Mouse (Mus musculus) limb, embryonic 14.5 days (tissue): ENCODE results near the gene Trp53i11. TPM values are rescaled to one million over a fixed set of nuclear protein-coding genes. Genes with fewer than 3 reads are reported as not detected.
A peak's percentile ranks its signal among the peaks of the same experiment; 100 is the strongest.

Experiments
- ATAC-seq: fragments of 200-750 bp; cut with Nextera tagmentation; 2 replicates; pipeline ENCODE4 v1.8.0; 2017; ENCODE audit warnings: low read depth, moderate number of reproducible peaks, moderate TSS enrichment; ENCODE audit not compliant: low FRiP score
- DNase-seq: peaks from one replicate; pipeline ENCODE4 v3.0.0-alpha.2; 2015; ENCODE audit warnings: low spot score
- H3K27ac ChIP-seq: fragments of 300-500 bp; sonication (generic); replicated peaks from 2 replicates; pipeline ENCODE4 v1.5.1; 2014; ENCODE audit warnings: low read depth, mild to moderate bottlenecking, low read length, moderate library complexity, mixed read lengths
- H3K27me3 ChIP-seq: fragments of 300-500 bp; sonication (generic); 2 replicates; pipeline ENCODE4 v1.6.1; 2014; ENCODE audit warnings: low read length, mixed read lengths; ENCODE audit not compliant: control insufficient read depth, insufficient read depth
- H3K36me3 ChIP-seq: fragments of 300-500 bp; sonication (generic); 2 replicates; pipeline ENCODE4 v1.6.1; 2014; ENCODE audit warnings: mild to moderate bottlenecking, low read length, moderate library complexity, mixed read lengths; ENCODE audit not compliant: control insufficient read depth, insufficient read depth
- H3K4me1 ChIP-seq: fragments of 300-500 bp; sonication (generic); 2 replicates; pipeline ENCODE4 v1.6.1; 2014; ENCODE audit warnings: antibody characterized with exemption, low read length, mixed read lengths; ENCODE audit not compliant: control insufficient read depth, insufficient read depth
- H3K4me2 ChIP-seq: fragments of 300-500 bp; sonication (generic); replicated peaks from 2 replicates; pipeline ENCODE4 v1.6.1; 2014; ENCODE audit warnings: low read depth, mild to moderate bottlenecking, low read length, moderate library complexity; ENCODE audit not compliant: severe bottlenecking
- H3K4me3 ChIP-seq: fragments of 300-500 bp; sonication (generic); replicated peaks from 2 replicates; pipeline ENCODE4 v1.5.1; 2014; ENCODE audit warnings: low read length
- H3K9ac ChIP-seq: fragments of 300-500 bp; sonication (generic); 2 replicates; pipeline ENCODE4 v1.6.1; 2014; ENCODE audit warnings: mild to moderate bottlenecking, low read depth, low read length, moderate library complexity; ENCODE audit not compliant: severe bottlenecking
- H3K9me3 ChIP-seq: fragments of 300-500 bp; sonication (generic); 2 replicates; pipeline ENCODE4 v1.6.1; 2016; ENCODE audit warnings: low read length; ENCODE audit not compliant: control insufficient read depth
- POLR2A ChIP-seq: fragments of 200-500 bp; IDR thresholded peaks from 2 replicates; pipeline ENCODE4 v1.8.0; 2012; ENCODE audit warnings: inconsistent platforms, mild to moderate bottlenecking, moderate library complexity, borderline replicate concordance; ENCODE audit not compliant: insufficient read depth, insufficient read length; ENCODE audit errors: extremely low read depth
- WGBS: fragments of 180-500 bp; shearing (Covaris S2); extraction: QIAGEN DNeasy Blood & Tissue Kit; methylation state at CpG from one replicate; pipeline ENCODE4 v1.1.7; 2014; 5-methylcytosine and 5-hydroxymethylcytosine counted together
- polyA plus RNA-seq, 2 experiments: library from polyadenylated mRNA; depleted of rRNA in 1 of 2; stranded (reverse) in 1 of 2; unstranded in 1 of 2; fragments of >200 nt; fragmentation: Nextera tagmentation in 1 of 2; extraction: Ambion mirVana in 1 of 2; gene quantifications; 2 replicates each; pipeline versions ENCODE4 v1.2.1 to v1.2.3; 2012 to 2014

Gene Trp53i11
- polyA plus RNA-seq, 2 experiments = 26.6 to 30.5 TPM

DNA sequence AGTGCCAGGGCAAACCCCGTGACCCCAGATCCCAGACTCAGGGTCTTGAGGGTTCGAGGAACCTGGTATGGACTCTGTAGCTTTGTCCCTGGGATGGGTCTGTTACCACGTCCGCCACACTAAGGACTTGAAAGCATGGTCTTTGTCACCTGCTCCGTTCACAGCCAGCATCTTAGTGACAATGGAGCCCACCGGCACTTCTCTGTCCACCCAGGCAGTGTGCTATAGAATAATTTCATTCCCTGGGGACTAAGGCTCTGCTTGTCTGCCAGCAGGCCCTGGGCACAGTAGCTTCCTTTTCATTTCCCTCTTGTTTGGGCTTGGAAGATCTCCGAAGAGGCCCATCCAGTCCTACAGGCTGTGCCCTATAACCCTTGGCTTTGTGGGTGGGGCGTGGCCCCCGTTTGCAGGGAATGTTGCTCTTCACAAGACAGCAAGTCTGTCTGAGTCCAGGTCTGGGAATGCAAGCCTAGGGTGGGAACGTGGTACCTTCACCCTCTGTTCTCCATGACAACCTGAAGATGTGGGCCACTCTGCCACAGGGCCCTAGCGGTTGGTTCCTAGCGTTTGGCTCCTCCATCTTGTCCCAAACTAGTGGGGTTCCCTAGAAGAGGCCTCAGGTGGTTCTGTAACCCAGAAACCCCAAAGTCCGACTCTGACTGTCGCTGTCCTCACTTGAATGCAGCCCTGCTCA is 4.3 kb downstream of the Trp53i11 start:
- Histone ChIP-seq H3K4me1 (peaks cover 14% of the 10 kb centered on the region; the same call in 1 of the 2 replicates), H3K27me3 (no peaks in the 10 kb centered on the region), H3K36me3 (no peaks in the 10 kb centered on the region), H3K4me3 (no peak overlapping the region), H3K4me2 (no peak overlapping the region), H3K9me3 (no peaks in the 10 kb centered on the region), H3K9ac (no peak overlapping the region), H3K27ac (no peak overlapping the region)
- WGBS = 83% methylated on average over 14 of the region's 14 CpGs
- no peak for TF ChIP-seq POLR2A
- ATAC-seq (no peak), DNase-seq (no peak)

DNA sequence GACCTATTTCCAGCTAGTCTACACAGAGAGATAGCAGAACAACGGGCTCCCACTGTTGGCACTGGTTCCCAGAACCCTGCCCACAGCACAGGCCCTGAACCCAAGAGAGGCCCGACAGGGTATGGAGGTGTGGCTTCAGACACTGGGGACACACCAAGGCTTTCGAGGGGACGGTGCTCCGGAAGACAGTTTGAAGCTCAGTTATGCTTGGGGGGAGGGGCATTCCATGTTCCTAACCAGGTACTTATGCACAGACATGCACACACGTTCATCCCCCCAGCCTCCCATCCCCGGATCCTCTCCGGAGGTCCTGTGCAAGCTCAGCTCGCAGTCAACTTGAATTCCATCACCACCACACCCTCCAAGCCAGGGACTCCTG is 4.8 kb downstream of the Trp53i11 start:
- Histone ChIP-seq H3K4me1 (peaks cover 14% of the 10 kb centered on the region; the same call in 1 of the 2 replicates), H3K36me3 (no peaks in the 10 kb centered on the region), H3K9me3 (no peaks in the 10 kb centered on the region), H3K27ac (no peak overlapping the region), H3K4me2 (no peak overlapping the region), H3K27me3 (no peaks in the 10 kb centered on the region), H3K4me3 (no peak overlapping the region), H3K9ac (no peak overlapping the region)
- no peak for ATAC-seq
- no peak for DNase-seq
- WGBS = 61% methylated on average over 9 of the region's 9 CpGs
- no peak for TF ChIP-seq POLR2A

DNA sequence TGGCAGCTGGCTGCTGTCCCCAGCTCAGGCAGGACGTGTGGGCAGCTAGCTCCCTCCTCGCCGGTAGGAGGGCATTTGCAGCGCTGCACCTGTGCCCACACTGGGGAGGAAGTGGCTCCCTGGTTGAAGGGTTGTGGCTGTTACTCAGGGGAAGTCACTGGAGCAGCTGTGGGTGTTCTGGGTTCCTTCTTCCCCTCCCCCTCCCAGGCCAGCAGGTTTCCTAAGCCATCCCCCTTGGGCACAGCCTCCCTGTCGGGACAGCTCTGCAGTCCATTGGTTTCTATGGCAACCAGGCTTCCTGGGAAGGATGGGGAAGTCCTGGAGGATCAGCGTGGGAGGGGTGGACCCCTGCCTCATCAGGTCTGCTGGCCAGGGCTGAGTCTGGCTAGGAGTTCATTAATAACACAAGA is 5.3 kb downstream of the Trp53i11 start:
- H3K4me2 ChIP-seq = no peak overlapping the region
- no peaks in the 10 kb centered on the region for H3K36me3 ChIP-seq
- no peak; the same call in 1 of the 2 replicates for ATAC-seq
- no peak for TF ChIP-seq POLR2A
- no peak overlapping the region; the same call in 1 of the 2 replicates for H3K9ac ChIP-seq
- H3K27ac ChIP-seq = no peak overlapping the region
- no peak for DNase-seq
- WGBS = 14% methylated on average over 6 of the region's 6 CpGs
- H3K4me1 ChIP-seq = peaks cover 14% of the 10 kb centered on the region; the same call in 1 of the 2 replicates
- no peaks in the 10 kb centered on the region for H3K9me3 ChIP-seq
- H3K27me3 ChIP-seq = no peaks in the 10 kb centered on the region
- no peak overlapping the region for H3K4me3 ChIP-seq

DNA sequence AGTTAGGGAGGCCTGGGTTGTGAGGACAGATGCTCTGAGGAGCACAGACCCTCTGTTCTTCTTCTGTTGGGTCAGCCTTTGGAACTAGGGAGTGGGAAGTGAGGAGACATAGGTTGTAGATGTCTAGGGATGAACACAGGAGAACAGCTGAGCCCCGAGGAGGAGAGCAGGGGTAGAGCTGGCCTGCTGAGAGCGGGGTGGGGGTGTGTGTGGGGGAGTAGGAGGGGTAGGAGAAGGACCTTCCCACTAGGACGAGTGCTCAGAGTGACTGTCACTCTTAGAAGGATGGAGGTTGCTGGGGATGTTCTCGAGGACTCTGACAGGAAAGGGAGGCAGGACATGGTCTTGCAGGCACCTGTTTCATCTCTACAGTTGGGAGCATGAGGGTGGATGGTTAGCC is 6.5 kb downstream of the Trp53i11 start:
- no peaks in the 10 kb centered on the region for H3K9me3 ChIP-seq
- H3K4me3 ChIP-seq = no peak overlapping the region
- H3K27ac ChIP-seq = no peak overlapping the region
- H3K27me3 ChIP-seq = no peaks in the 10 kb centered on the region
- WGBS = 62% methylated on average over 4 of the region's 4 CpGs
- DNase-seq = no peak
- no peak for ATAC-seq
- no peaks in the 10 kb centered on the region for H3K36me3 ChIP-seq
- peaks cover 14% of the 10 kb centered on the region; the same call in 1 of the 2 replicates for H3K4me1 ChIP-seq
- no peak overlapping the region for H3K9ac ChIP-seq
- TF ChIP-seq POLR2A = no peak
- H3K4me2 ChIP-seq = no peak overlapping the region

DNA sequence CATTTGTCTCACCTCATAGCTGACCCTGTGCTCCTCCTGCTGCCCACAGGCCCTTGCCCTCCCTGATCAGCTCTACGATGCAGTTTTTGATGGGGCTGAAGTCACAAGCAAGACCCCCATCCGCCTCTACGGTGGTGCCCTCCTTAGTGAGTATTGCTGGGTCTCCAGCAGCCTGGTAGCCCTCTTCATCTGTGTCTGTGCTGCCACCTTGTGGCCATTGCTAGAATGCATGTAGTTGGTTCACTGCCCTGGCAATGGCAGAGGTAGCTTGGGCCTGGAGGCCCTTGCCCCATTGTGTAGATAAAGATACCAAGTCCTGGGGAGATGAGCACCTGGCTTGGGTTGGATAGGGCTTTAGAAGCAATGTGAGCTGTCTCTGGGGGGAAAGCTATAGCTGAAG is 11.5 kb downstream of the Trp53i11 start:
- H3K4me3 ChIP-seq = no peak overlapping the region
- H3K9me3 ChIP-seq = no peaks in the 10 kb centered on the region
- ATAC-seq (peak; percentile 26), DNase-seq (peak; percentile 87)
- 18% methylated on average over 3 of the region's 3 CpGs for WGBS
- no peak overlapping the region for H3K9ac ChIP-seq
- no peak overlapping the region for H3K27ac ChIP-seq
- TF ChIP-seq POLR2A = no peak
- no peaks in the 10 kb centered on the region for H3K27me3 ChIP-seq
- no peak overlapping the region for H3K4me2 ChIP-seq
- no peaks in the 10 kb centered on the region for H3K4me1 ChIP-seq
- no peaks in the 10 kb centered on the region for H3K36me3 ChIP-seq
